Mouse (Mus musculus) hindbrain, embryonic 13.5 days (tissue): ENCODE measurements around the gene Chrna1. TPM values are rescaled to one million over a fixed set of nuclear protein-coding genes. Genes with fewer than 3 reads are reported as not detected.

Source experiments
- ATAC-seq: fragments of 200-750 bp; cut with Nextera tagmentation; 2 replicates; pipeline ENCODE4 v1.8.0; 2017; ENCODE audit warnings: moderate TSS enrichment; ENCODE audit not compliant: low FRiP score
- H3K27ac ChIP-seq: fragments of 300-500 bp; sonication (generic); 2 replicates; pipeline ENCODE4 v1.5.1; 2015; ENCODE audit warnings: inconsistent platforms, mild to moderate bottlenecking, moderate library complexity
- H3K27me3 ChIP-seq: fragments of 300-500 bp; sonication (generic); 2 replicates; pipeline ENCODE4 v1.6.1; 2015; ENCODE audit warnings: mild to moderate bottlenecking, inconsistent platforms
- H3K36me3 ChIP-seq: fragments of 300-500 bp; sonication (generic); 2 replicates; pipeline ENCODE4 v1.6.1; 2015; ENCODE audit warnings: mild to moderate bottlenecking, inconsistent platforms
- H3K4me1 ChIP-seq: fragments of 300-500 bp; sonication (generic); replicated peaks from 2 replicates; pipeline ENCODE4 v1.6.1; 2015; ENCODE audit warnings: inconsistent platforms
- H3K4me2 ChIP-seq: fragments of 300-500 bp; sonication (generic); 2 replicates; pipeline ENCODE4 v1.6.1; 2015; ENCODE audit warnings: inconsistent platforms, mild to moderate bottlenecking, moderate library complexity
- H3K4me3 ChIP-seq: fragments of 300-500 bp; sonication (generic); 2 replicates; pipeline ENCODE4 v1.5.1; 2015; ENCODE audit warnings: mild to moderate bottlenecking, inconsistent platforms
- H3K9ac ChIP-seq: fragments of 300-500 bp; sonication (generic); 2 replicates; pipeline ENCODE4 v1.6.1; 2015; ENCODE audit warnings: mild to moderate bottlenecking, inconsistent platforms
- H3K9me3 ChIP-seq: fragments of 300-500 bp; sonication (generic); 2 replicates; pipeline ENCODE4 v1.6.1; 2016; ENCODE audit warnings: inconsistent platforms
- WGBS: fragments of 180-500 bp; shearing (Covaris S2); methylation state at CpG from one replicate; pipeline ENCODE4 v1.1.7; 2015; 5-methylcytosine and 5-hydroxymethylcytosine counted together
- polyA plus RNA-seq: library from polyadenylated mRNA; unstranded; fragments of >200 nt; fragmentation: Nextera tagmentation; extraction: Ambion mirVana; gene quantifications from 2 replicates; pipeline ENCODE4 v1.2.1, GENCODE M21; 2015

Chrna1 gene
- polyA plus RNA-seq, 1 experiment from 2014 or later, result 0.45 TPM

DNA sequence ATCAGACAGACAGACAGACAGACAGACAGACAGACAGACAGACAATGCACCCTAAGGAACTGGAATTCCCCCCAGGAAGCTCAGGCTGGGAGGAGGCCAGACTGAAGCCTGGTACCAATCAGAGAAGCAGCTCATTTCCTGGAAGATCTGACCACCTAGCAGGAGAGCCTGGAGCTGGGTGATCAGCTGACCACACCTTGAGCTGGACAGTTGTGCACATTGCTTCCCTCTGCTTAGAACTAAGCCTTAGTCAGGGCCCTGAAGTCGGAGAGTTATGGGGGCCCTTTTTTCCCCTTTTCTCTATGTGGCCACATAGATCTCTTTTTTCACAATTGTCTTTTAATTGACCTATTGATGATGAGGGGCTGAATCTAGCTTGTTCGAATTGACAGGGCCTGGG is 27.0 kb upstream of the Chrna1 start:
- Histone ChIP-seq H3K9ac (no peak overlapping the region), H3K4me3 (no peak overlapping the region), H3K9me3 (no peaks in the 10 kb centered on the region), H3K4me2 (no peak overlapping the region), H3K36me3 (peaks cover 23% of the 10 kb centered on the region), H3K4me1 (peaks cover 10% of the 10 kb centered on the region), H3K27me3 (no peaks in the 10 kb centered on the region), H3K27ac (no peak overlapping the region)
- ATAC-seq, result no peak
- WGBS, result 74% methylated on average over 2 of the region's 2 CpGs

DNA sequence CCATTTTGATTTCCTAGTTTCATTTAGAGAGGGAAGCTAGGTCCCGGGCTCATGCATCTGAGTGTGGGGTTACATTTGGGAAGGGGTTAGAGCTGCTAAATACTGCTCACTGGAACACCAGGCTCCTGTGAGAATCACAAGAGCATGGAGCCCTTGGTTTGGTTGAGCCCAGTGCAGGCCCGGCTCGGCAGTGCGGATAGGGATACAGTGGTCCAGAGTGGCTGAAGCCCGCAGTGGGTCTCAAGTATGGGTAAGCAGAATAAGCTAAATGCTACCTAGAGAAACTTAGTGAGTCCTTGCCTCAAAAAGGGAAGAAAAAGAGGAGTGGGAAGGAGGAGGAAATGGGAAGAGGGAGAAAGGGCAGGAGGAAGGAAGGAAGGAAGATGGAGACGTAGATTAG is 26.5 kb upstream of the Chrna1 start:
- Histone ChIP-seq H3K9me3 (no peaks in the 10 kb centered on the region), H3K4me3 (no peak overlapping the region), H3K27me3 (no peaks in the 10 kb centered on the region), H3K4me2 (no peak overlapping the region), H3K9ac (no peak overlapping the region), H3K4me1 (peaks cover 10% of the 10 kb centered on the region), H3K36me3 (peaks cover 19% of the 10 kb centered on the region), H3K27ac (no peak overlapping the region)
- no peak for ATAC-seq
- 94% methylated on average over 6 of the region's 6 CpGs for WGBS

DNA sequence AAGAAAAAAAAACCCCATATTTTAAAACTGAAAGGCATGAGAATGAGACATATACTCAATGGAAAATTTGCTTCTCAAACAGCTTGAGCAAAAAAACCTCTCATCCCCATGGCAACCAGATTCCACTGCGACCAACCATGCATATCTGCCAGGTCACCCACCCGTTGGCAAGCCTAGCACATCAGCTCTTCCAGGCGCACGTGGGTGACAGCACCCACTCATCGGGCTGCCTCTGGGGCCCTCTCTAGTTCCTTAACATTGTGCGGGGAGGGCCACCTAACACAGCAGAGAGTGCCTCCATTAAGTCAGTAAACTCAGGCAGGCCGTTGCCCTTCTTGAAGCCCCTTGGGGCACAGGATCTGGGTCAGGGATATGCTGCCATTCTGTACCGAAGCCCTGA is 24.9 kb upstream of the Chrna1 start:
- Histone ChIP-seq H3K4me2 (no peak overlapping the region), H3K9ac (no peak overlapping the region), H3K9me3 (no peaks in the 10 kb centered on the region), H3K4me3 (no peak overlapping the region), H3K27me3 (no peaks in the 10 kb centered on the region), H3K27ac (no peak overlapping the region), H3K36me3 (peaks cover 5% of the 10 kb centered on the region), H3K4me1 (peaks cover 10% of the 10 kb centered on the region)
- ATAC-seq, result peak; percentile 63
- 52% methylated on average over 8 of the region's 8 CpGs for WGBS

DNA sequence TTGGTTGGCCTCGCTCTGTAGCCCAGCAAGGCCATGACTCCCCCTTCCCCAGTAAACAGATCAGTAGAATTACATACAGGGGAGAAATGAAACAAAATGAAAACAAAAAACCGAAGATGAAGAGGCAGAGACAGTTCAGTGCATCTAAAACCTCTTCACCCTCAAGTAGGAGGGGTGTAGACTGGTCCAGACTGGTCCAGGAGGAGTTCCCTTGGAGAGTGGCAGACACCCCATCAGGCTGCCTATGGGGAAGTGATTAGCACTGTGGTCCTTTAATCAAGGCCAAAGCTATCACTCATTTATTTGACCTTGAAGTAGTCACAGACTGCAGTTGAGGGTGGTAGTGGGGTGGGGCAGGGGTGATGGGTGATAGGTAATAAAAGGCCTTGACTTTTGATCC is 24.4 kb upstream of the Chrna1 start:
- no peak overlapping the region; the same call in 1 of the 2 replicates for H3K27ac ChIP-seq
- no peaks in the 10 kb centered on the region for H3K9me3 ChIP-seq
- H3K36me3 ChIP-seq, result no peaks in the 10 kb centered on the region
- WGBS, result 91% methylated on average over 2 of the region's 2 CpGs
- H3K27me3 ChIP-seq, result no peaks in the 10 kb centered on the region
- ATAC-seq, result no peak
- no peak overlapping the region for H3K9ac ChIP-seq
- H3K4me2 ChIP-seq, result no peak overlapping the region
- H3K4me1 ChIP-seq, result peaks cover 10% of the 10 kb centered on the region
- no peak overlapping the region for H3K4me3 ChIP-seq

DNA sequence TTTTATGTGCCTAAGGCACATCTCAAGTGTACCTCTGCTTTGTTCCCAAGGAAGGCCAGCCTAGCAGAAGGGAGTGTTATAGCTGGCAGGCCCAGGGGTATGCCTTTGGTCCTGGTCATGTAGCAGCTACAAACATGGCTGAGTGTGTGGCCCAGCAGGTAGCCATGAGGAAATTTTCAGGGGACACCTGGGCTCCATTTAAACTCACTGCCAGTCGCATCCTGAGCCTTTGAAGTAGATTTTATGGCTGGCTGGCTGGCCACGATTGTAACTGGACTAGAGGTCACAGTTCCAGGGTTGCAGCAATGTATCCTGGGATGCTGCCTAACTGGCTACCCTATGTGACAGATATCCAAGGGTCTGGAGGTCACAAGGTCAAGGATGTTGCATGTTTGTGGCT is 20.5 kb upstream of the Chrna1 start:
- ATAC-seq, result no peak
- Histone ChIP-seq H3K36me3 (no peaks in the 10 kb centered on the region), H3K9ac (no peak overlapping the region), H3K27ac (no peak overlapping the region), H3K27me3 (no peaks in the 10 kb centered on the region), H3K4me1 (peaks cover 13% of the 10 kb centered on the region), H3K4me2 (no peak overlapping the region), H3K9me3 (no peaks in the 10 kb centered on the region), H3K4me3 (no peak overlapping the region)
- WGBS, result 59% methylated on average over 2 of the region's 2 CpGs

DNA sequence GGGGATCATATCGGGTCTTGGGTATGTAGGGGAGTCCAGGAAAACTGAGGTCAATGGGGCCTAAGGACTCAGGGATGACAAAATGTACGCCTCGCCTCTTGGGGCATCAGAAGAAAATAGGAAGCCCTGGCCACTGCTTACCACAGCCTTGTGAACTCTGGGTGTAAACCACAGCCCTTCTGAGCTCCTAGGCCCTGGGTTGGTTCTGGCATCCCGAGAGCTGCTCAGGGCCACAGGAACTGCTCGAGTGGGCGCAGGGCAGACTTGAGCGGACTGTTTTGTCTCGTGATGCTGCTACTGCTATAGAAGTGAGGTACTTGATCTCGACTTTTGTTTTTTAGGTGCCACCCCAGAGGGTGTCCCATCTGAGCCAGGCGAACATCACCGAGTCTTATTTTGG is 17.6 kb upstream of the Chrna1 start:
- Histone ChIP-seq H3K4me2 (no peak overlapping the region), H3K9ac (no peak overlapping the region), H3K4me1 (peaks cover 3% of the 10 kb centered on the region; the same call in 1 of the 2 replicates), H3K27ac (no peak overlapping the region), H3K27me3 (no peaks in the 10 kb centered on the region), H3K9me3 (no peaks in the 10 kb centered on the region), H3K36me3 (no peaks in the 10 kb centered on the region), H3K4me3 (no peak overlapping the region)
- 95% methylated on average over 11 of the region's 11 CpGs for WGBS
- ATAC-seq, result no peak

DNA sequence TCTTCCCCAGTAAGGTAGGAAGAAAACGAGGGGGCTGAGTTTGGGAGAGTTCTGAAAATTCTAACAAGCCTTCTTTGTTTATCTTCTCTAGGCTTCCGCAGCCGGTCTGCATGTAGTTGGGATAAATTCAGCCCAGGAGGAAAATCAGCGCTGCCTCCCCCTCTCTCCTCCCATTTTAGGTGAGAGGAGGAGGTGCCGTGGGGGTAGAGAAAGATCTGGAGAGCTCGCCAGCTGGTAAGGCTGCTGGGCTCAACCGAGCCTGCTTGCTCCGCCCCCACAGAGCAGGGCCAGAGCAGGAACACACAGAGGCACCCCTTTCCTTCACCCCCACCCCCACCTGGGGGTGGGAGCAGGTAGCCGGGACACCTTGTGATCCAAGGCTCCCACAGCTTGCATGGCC is 16.6 kb upstream of the Chrna1 start:
- Histone ChIP-seq H3K4me3 (no peak overlapping the region), H3K4me1 (peaks cover 3% of the 10 kb centered on the region; the same call in 1 of the 2 replicates), H3K4me2 (no peak overlapping the region), H3K9me3 (no peaks in the 10 kb centered on the region), H3K36me3 (no peaks in the 10 kb centered on the region), H3K9ac (no peak overlapping the region), H3K27ac (no peak overlapping the region), H3K27me3 (no peaks in the 10 kb centered on the region)
- WGBS, result 31% methylated on average over 9 of the region's 9 CpGs
- ATAC-seq, result no peak

GRCm38 (mm10) chr2:73596326-73596725 is 16.2 kb upstream of the Chrna1 start:
- no peak overlapping the region for H3K9ac ChIP-seq
- 71% methylated on average over 5 of the region's 5 CpGs for WGBS
- no peaks in the 10 kb centered on the region for H3K36me3 ChIP-seq
- no peak overlapping the region for H3K4me2 ChIP-seq
- no peak for ATAC-seq
- H3K9me3 ChIP-seq, result no peaks in the 10 kb centered on the region
- H3K27me3 ChIP-seq, result no peaks in the 10 kb centered on the region
- no peak overlapping the region for H3K4me3 ChIP-seq
- H3K27ac ChIP-seq, result no peak overlapping the region
- H3K4me1 ChIP-seq, result peaks cover 3% of the 10 kb centered on the region; the same call in 1 of the 2 replicates

DNA sequence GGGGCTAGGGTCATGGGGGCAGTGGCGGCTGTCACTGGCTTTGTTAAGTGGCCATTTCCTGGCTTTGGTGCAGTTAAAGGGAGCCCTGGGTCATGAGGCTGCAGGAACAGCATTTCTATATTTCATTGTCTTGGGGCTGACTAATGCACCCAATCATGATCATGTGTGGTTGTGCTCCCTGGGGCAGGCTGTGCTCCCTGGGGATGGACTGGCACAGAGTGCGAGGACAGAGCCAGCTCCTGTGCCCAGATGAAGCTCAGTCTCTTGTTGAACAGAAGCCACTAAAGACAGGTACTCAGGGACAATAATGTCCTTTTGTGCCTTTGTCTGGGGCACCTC is 12.9 kb upstream of the Chrna1 start:
- H3K4me2 ChIP-seq, result no peak overlapping the region
- no peaks in the 10 kb centered on the region for H3K9me3 ChIP-seq
- WGBS, result 81% methylated on average over 2 of the region's 2 CpGs
- H3K27ac ChIP-seq, result no peak overlapping the region
- H3K4me1 ChIP-seq, result peaks cover 17% of the 10 kb centered on the region
- H3K36me3 ChIP-seq, result no peaks in the 10 kb centered on the region
- H3K9ac ChIP-seq, result no peak overlapping the region
- H3K27me3 ChIP-seq, result 0 out of 2 replicates have a peak, but pooled peaks cover under 1% of the 10 kb centered on the region
- no peak for ATAC-seq
- H3K4me3 ChIP-seq, result no peak overlapping the region

DNA sequence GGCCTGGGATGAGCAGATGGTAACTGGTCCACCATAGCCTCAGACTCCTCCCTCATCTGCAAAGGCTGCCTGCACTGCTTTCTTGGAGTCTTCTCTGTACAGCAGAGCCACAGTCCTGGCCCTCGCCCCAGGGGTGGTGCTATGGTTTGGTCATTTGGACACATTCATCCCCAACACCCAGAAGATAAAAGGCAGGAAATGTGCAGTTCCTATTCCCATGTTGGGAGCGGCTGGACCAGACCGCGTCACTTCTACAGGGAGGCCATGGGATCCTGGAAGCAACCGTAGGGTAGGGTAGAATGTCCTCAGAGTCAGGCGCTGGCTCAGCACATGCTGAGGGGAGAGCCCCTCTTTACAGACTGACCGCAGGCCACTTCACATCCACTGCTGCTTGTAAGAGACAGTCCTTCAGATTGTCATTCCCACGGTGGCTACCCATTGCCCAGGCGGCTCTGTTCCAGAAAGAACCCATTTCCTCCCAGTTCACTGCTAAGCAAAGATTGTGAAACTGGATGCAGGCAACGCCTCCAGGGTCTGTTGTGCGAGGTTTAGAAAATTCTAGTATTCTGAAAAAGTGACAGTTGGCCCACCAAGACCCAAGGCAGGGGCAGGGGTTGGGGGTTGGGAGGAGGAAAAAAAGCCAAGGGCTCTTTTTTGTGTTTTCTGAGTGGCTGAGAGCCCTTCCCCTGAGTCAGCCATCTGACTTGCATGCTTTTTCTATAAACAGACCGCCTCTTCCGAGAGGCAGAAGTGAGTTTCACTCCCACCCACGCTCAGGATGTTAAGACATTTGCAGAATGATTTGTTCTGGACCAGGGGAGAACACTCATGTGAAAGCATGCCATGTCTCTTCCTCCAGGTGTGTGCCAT is 12.3 kb upstream of the Chrna1 start:
- no peaks in the 10 kb centered on the region for H3K9me3 ChIP-seq
- H3K4me1 ChIP-seq, result peaks cover 17% of the 10 kb centered on the region
- no peaks in the 10 kb centered on the region for H3K36me3 ChIP-seq
- H3K27ac ChIP-seq, result no peak overlapping the region
- ATAC-seq, result no peak
- H3K4me3 ChIP-seq, result no peak overlapping the region
- 0 out of 2 replicates have a peak, but pooled peaks cover 2% of the 10 kb centered on the region for H3K27me3 ChIP-seq
- no peak overlapping the region for H3K9ac ChIP-seq
- H3K4me2 ChIP-seq, result no peak overlapping the region
- 80% methylated on average over 14 of the region's 14 CpGs for WGBS

DNA sequence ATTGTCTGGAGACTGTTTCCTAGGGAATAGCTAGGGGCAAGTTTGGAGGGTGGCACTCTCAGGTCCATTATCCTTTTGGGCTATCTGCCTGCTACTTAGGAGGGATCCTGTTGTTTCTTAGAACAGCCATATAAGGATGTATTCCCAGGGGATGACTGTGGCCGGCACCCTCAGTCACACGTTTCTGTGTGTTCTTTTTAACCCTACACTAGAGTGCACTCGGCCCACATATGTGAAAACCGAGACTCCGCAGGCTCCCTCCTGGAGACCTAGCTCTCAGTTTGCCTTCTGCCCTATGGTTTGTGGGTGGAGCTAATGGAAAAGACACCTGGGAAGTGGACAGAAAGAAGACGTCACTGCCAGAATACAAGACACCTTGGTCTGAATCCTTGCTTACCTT is 11.1 kb upstream of the Chrna1 start:
- Histone ChIP-seq H3K9ac (no peak overlapping the region), H3K36me3 (no peaks in the 10 kb centered on the region), H3K4me3 (no peak overlapping the region), H3K27me3 (0 out of 2 replicates have a peak, but pooled peaks cover 2% of the 10 kb centered on the region), H3K4me1 (peaks cover 14% of the 10 kb centered on the region), H3K27ac (no peak overlapping the region), H3K9me3 (no peaks in the 10 kb centered on the region), H3K4me2 (no peak overlapping the region)
- ATAC-seq, result no peak
- 53% methylated on average over 6 of the region's 6 CpGs for WGBS

- no peak overlapping the region for H3K27ac ChIP-seq
- H3K4me1 ChIP-seq, result peaks cover 20% of the 10 kb centered on the region
- ATAC-seq, result no peak
- 0 out of 2 replicates have a peak overlapping the region, but pooled peaks have one; percentile 4 for H3K4me3 ChIP-seq
- H3K27me3 ChIP-seq, result 0 out of 2 replicates have a peak, but pooled peaks cover 2% of the 10 kb centered on the region
- peak overlapping the region; percentile 50 for H3K4me2 ChIP-seq
- 14% methylated on average over 12 of the region's 12 CpGs for whole genome bisulfite sequencing
- H3K36me3 ChIP-seq, result no peaks in the 10 kb centered on the region
- peak overlapping the region; percentile 20; the same call in 1 of the 2 replicates for H3K9ac ChIP-seq
- no peaks in the 10 kb centered on the region for H3K9me3 ChIP-seq
Observed at GRCm38 (mm10) chr2:73590106-73590505, 10.0 kb upstream of the Chrna1 start.

GRCm38 (mm10) chr2:73588951-73589350 is 8.8 kb upstream of the Chrna1 start:
- 74% methylated on average over 2 of the region's 2 CpGs for WGBS
- Histone ChIP-seq H3K9me3 (no peaks in the 10 kb centered on the region), H3K4me1 (peaks cover 24% of the 10 kb centered on the region), H3K4me3 (no peak overlapping the region), H3K9ac (no peak overlapping the region), H3K4me2 (no peak overlapping the region), H3K27ac (no peak overlapping the region), H3K27me3 (0 out of 2 replicates have a peak, but pooled peaks cover 3% of the 10 kb centered on the region), H3K36me3 (no peaks in the 10 kb centered on the region)
- ATAC-seq, result no peak
